In the genomic region with DNA sequence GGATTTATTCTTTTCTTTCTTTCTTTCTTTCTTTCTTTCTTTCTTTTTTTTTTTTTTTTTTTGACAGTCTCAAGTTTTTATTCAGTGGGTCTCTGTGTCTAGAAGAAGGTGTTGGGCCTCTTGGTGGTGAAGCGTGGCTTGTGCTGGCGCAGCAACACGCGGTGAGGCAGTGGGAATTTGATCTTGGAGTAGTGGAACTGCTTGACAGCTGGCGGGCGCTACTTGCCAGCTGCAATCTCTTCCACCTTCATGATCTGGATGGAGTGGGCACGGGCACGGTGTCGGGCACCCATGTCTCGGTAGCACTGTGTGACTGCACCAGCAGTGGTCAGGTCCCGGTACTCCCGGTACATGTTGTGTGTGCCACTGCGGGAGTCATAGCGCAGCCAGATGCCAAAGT, we compare ENCODE assay signal across 5 mouse cellular contexts. TPM values are rescaled to one million over a fixed set of nuclear protein-coding genes. Genes with fewer than 3 reads are reported as not detected.
DNase-seq lines count a peak whose midpoint lies in the region; TF ChIP-seq lines count a peak whose summit lies in the region.
"Not testable (repeated sequence)": the region's sequence is repeated elsewhere in the genome, so short reads cannot be mapped to it uniquely, and the experiment has no call there.

No protein-coding gene starts in this region.

- not testable (repeated sequence) for TF ChIP-seq CTCF in E14TG2a.4 (conservative IDR thresholded peaks at IDR 0.05; ENCODE audit: low read length); gastrocnemius, adult 2 months (IDR thresholded peaks at IDR 0.05); testis, adult 2 months (IDR thresholded peaks at IDR 0.05; ENCODE audit: control insufficient read depth, insufficient read depth, insufficient replicate concordance, low read depth, low read length)

- H3K4me1 ChIP-seq in E14TG2a.4 (replicated peaks; ENCODE audit: low read depth, low read length): peaks cover 46% of the 10 kb centered on the region
- H3K4me1 ChIP-seq in ES-E14 (ENCODE audit: control insufficient read depth in 2 of 2, insufficient read depth in 2 of 2, low read length in 2 of 2, poor library complexity in 1 of 2); testis, adult 2 months (ENCODE audit: control insufficient read depth, insufficient read depth, low read length): not testable (repeated sequence)

- TF ChIP-seq POLR2A in testis, adult 2 months (IDR thresholded peaks at IDR 0.05; ENCODE audit: control insufficient read depth, low read depth, low read length): not testable (repeated sequence)

- H3K9me3 ChIP-seq in E14TG2a.4 (ENCODE audit: low read length); ES-E14 (ENCODE audit: control insufficient read depth, insufficient read depth, low read depth, low read length): not testable (repeated sequence)

- peak overlapping the region; percentile 14; the same call in 1 of the 2 replicates for H3K9ac ChIP-seq in ES-E14 (ENCODE audit: insufficient read depth, low read depth, low read length, poor library complexity, severe bottlenecking)

- H3K27me3 ChIP-seq in E14TG2a.4 (ENCODE audit: insufficient read depth, low read length); testis, adult 2 months (ENCODE audit: control insufficient read depth, insufficient read depth, low read length): not testable (repeated sequence)

- in situ Hi-C loops in ES-E14 (cut with MboI; ENCODE audit: low sequenced_read_pairs in 2 of 2, unreplicated experiment in 2 of 2): not testable (repeated sequence)

- not testable (repeated sequence) for H3K27ac ChIP-seq in ES-E14 (ENCODE audit: insufficient read depth, low read depth, low read length, poor library complexity, severe bottlenecking); gastrocnemius, adult 2 months; testis, adult 2 months (ENCODE audit: control insufficient read depth, insufficient read depth, low read depth, low read length)

- not testable (repeated sequence) for DNase-seq in ES-E14 (ENCODE audit: low read depth, low spot score)
- peak; percentile 60 to 70 for DNase-seq in cerebellum, postnatal 10 days
- DNase-seq in gastrocnemius, adult 2 months: peak; percentile 52

- intact Hi-C loops in gastrocnemius, adult 2 months (cut with DNase I): loop anchor here (5.0 kb wide), 1 partner anchor 47 kb away; no protein-coding TSS in a partner anchor

- not testable (repeated sequence) for H3K36me3 ChIP-seq in E14TG2a.4 (ENCODE audit: insufficient read depth, low read length); ES-E14 (ENCODE audit: control insufficient read depth, insufficient read depth, low read length, poor library complexity, severe bottlenecking); testis, adult 2 months (ENCODE audit: control insufficient read depth, insufficient read depth, low read length)

- H3K4me3 ChIP-seq in E14TG2a.4 (replicated peaks; ENCODE audit: low read length): peak overlapping the region; percentile 69
- H3K4me3 ChIP-seq in ES-E14 (ENCODE audit: insufficient read depth in 1 of 2, low read depth in 1 of 2, low read length in 2 of 2, poor library complexity in 1 of 2, severe bottlenecking in 1 of 2): peak overlapping the region; percentile 39 to 41; a peak in 3 of 4 replicates
- H3K4me3 ChIP-seq in gastrocnemius, adult 2 months: not testable (repeated sequence)
- peak overlapping the region; percentile 17; the same call in 1 of the 2 replicates for H3K4me3 ChIP-seq in testis, adult 2 months (ENCODE audit: control insufficient read depth, low read depth, low read length)

RNA-seq across cellular contexts. Expression of gene Psma6, which starts 11.6 kb away (rescaled TPM):
- 148 and 215 TPM in 2 replicates for total RNA-seq in ES-E14 (2012; rRNA removed)
- total RNA-seq in gastrocnemius, adult 2 months (2021): 100 to 1,000 TPM; 165 to 168 TPM
- 448 and 538 TPM in 2 replicates for polyA plus RNA-seq in testis, adult 2 months (2012; rRNA removed)
